Mouse (Mus musculus) urinary bladder, postnatal 25 days (tissue): Measurements from ENCODE around the gene Caskin1.

Experiments
- DNase-seq: peaks from one replicate; pipeline ENCODE4 v3.0.0; 2022; ENCODE audit warnings: low spot score

Gene Caskin1

DNA sequence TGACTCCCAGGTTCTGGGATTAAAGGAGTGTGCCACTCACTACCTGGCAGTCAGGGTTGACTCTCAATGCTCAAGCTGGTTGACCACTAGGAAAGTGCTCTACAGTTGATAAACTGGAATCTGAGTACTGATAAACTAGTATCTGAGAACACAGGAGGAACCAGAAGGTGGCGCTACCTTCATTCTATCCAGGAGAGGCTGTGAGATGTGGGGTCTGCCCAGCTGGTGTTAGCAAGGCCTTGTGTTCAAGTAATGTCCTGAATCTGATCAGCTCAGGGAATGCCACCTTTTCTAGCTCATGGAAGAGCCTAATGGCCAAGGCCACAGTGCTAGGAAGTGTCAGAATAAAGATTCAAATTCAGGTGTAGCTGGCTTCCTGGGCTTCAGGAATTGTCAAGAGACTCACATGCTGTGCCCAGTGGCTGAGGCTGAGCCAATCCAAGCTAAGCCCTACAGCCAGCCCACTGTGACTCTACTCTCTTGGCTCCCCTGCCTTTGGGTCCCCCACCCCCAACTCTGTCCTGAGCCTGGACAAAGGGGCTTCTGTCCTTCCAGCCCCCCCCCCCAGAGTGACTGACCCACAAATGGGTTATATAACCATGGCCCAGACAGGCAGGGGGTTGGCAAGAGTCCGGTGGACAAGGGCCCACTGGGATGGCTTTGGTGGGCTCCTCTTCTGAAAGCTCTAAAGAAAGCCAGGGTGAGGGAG is 6.4 kb downstream of the Caskin1 start:
- DNase-seq, result peak; percentile 43

DNA sequence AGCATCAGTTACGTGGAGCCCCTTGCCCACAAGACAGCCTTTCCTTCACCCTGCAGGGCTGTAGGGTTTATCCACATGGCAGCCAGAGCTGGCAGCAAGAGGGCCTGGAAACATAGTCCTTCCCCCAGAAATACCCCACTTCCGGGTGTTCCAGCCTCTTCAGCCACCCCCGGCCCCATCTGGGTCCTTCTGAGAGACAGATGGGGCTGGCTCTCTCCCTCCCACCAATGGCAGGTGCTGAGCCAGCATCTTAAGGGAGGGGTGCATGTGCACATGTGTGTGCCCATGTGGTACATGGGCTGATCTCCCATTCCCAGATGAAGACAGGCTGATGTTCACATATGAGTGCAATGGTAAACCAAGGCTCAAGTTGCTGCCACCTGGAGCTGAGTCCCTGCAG is 7.0 kb downstream of the Caskin1 start:
- DNase-seq, result no peak

DNA sequence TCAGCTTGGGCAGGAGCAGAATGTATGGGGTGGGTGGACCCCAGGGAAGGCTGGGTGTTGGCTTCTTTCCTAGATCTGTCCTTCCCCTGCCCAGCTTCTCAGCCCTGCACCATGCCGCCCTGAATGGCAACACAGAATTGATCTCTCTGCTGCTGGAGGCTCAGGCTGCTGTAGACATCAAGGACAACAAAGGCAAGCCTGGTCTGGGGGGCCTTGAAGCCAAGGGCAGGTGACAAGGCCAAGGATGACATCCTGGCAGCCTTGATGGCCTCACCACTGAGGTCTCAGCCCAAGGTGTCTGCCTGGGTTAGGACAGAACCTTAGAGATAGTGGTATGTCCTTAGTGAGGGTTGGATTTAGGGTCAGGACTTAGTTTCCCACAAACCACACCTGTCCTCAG is 7.6 kb downstream of the Caskin1 start:
- DNase-seq, result no peak

DNA sequence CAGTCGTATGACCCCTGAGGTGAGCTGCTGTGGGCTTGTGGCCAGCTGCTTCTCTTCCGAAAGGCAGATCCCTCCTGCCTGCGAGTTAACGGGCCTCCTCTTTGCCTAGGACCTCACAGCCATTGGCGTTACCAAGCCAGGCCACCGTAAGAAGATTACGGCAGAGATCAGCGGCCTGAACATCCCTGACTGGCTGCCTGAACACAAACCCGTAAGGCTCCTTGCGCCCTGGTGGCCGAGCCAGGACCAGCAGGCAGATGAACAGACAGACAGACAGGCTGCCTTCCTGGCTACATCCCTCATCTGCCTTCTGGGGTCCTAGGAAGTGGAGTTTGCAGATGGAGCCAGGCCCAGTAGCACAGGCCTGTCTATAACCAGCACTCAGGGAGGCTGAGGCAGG is 13.8 kb downstream of the Caskin1 start:
- DNase-seq, result no peak

DNA sequence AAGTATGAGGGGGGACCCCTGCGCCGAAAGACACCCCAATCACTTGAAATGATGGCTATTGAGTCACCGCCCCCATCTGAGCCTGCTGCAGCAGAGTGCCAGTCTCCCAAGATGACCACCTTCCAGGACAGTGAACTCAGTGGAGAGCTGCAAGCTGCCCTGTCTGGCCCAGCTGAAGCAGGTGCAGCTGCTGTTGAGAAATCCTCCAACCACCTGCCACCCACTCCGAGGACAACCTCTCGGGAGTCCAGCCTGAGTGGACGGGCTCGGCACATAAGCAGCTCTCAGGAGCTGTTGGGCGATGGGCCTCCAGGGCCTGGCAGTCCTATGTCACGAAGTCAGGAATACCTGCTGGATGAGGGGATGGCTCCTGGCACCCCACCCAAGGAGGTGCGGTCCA is 15.7 kb downstream of the Caskin1 start:
- DNase-seq, result no peak

DNA sequence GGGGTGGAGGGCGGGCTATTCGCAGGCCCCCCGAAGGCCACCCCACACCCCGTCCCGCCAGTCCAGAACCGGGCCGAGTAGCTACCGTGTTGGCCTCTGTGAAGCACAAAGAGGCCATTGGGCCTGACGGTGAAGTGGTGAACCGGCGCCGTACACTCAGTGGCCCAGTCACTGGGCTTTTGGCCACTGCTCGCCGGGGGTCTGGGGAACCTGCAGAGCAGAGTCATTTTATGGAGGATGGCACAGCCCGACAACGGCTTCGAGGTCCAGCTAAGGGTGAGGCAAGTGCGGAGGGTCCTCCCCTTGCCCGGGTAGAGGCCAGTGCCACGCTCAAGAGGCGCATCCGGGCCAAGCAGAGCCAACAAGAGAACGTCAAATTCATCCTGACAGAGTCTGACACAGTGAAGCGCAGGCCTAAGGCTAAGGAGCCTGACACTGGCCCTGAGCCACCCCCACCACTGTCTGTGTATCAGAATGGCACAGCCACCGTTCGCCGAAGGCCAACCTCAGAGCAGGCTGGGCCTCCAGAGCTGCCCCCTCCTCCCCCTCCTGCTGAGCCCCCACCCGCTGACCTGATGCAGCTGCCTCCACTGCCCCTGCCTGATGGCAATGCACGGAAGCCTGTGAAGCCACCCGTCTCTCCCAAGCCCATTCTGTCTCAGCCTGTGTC is 17.0 kb downstream of the Caskin1 start:
- DNase-seq, result no peak

DNA sequence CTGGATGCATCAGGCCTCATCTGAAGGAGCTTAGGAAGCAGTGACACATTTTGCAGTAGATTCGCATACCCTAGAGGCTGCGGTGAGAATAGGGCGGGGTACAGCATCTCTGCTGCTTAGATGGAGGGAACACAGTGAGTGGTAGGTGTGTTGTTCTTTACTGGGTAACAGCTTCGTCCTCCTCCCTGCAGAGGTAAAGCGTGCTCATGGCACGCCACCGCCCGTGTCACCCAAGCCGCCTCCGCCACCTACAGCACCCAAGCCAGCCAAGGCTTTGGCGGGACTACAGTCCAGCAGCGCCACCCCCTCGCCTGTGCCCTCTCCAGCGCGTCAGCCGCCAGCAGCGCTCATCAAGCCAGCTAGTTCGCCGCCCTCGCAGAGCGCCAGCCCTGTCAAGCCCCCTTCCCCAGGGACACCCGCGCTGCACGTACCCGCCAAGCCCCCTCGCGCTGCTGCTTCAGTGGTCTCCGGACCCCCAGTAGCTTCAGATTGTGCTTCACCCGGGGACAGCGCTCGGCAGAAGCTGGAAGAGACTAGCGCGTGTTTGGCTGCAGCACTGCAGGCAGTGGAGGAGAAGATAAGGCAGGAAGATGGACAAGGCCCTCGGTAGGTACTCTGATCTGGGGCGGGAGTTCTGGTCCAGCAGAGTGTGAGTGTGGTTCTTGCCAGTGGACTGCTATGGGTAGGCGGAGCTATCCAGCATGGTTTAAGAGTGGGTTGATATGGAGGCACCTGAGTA is 18.1 kb downstream of the Caskin1 start:
- DNase-seq, result no peak

DNA sequence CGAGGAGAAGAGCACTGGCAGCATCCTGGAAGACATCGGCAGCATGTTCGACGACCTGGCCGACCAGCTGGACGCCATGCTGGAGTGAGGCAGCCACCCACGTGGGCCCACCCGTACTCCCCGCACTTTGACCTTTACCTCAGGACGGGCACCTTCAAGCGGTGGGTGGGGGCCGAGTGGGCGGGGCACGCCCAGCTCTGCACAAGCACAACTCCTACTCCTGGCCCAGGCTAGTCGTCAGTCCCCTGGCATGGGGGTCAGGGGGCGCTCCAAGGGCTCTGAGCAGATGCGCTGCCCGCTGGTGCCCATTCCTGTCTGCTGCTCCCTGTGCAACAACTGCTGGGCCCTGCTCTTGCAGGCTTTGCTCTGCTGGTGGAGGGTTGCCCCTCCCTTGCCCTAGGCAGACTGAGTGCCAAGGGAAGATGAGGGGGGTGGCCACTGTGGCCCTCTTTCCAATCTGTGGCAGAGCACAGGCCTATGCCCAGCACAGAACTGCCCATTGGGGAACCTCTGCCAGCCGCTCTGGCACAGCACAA is 18.8 kb downstream of the Caskin1 start:
- DNase-seq, result no peak

DNA sequence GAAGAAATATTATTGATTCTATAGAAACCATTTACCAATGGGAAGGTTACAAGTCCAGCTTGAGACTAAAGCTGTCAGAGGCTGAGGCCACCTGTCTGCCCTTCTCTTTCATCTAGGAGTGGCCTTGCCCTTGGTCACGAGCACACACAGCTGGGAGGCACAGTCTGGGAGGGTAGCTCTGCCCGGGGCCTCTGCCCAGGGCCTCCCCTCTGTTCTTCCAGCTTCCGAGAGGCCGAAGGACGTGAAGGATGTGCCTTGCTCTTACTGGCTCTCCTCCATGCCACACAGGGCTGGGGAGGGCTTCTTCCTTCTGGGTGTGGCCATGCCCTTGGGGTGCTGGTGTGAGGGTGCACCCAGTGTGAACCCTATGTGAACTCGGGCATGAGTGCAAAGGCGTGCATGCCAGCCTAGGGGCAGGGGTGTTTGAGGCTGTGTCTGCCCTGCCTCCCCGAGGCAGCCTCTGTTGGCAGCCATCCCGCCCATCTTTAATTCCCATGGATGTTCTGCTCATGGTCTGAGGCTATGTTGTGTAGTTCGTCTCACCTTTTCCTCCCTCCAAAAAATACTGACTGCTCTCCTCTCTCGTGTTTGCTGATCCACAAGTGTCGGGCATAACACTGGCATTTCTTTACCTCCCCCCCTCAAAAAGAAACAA is 19.5 kb downstream of the Caskin1 start:
- DNase-seq, result no peak

DNA sequence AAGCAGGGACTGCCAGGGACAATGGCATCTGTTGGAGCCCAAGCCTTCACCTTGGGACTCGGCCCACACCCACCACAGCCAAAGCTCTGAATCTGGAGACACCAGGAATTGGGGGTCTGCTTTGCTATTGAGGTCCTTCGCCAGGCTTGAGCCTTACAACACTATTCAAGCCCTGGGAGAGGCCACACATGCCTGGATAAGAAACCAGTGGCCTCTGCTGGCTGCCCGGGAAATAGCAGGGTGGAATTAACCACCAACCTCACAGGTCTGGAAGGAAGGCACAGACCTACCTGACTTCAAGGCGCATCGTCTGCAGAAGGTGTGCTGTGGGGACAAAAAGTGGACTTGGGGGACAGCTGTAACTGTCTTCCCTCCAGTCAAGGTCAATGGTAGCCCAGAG is 25.2 kb downstream of the Caskin1 start:
- DNase-seq, result peak; percentile 38

DNA sequence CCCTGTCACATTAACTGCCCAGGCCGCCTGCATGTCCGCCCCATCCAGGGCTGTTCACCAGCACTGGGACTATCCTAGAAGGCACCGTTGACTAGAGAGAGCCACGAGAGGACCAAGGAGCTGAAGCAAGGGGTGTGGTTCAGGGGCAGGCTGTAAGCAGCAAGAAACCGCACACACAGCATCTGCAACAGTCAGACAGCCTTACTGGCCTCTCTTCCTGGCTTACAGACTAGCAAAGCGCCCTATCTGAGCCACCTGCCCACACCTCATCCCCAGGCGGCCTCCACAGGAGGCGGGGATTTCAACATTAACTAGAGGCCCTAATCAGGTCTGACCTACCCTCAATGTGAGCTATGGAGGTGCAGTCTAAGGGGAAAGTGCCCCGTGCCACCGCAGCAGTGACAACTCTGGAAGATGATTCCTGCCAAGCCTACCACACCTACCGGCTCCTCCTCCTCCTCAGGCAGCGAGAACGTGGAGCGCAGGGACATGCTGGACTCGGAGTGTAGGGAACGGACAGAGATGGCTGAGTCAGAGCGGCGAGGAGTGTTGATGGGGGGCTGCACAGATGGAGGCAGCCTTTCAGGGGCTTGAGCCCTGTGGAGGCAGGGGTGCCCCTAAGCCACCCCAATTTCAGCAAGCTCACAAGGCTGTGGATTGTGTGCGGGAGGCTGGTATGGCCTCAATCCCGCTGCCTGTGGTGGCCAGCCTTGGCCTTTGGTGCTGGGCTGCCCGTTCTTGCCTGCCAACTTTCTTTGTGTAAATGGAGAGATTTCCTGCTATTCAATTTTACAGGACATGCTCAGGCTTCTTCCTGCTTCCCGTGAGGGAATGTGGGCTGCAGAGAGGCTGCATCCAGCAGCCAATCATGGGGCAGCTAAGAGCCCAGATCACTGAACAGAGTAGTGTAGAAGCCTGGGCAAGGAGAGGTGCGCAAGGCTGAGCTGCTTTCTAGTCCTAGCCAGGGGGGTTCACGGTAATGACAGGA is 26.2 kb downstream of the Caskin1 start:
- no peak for DNase-seq

DNA sequence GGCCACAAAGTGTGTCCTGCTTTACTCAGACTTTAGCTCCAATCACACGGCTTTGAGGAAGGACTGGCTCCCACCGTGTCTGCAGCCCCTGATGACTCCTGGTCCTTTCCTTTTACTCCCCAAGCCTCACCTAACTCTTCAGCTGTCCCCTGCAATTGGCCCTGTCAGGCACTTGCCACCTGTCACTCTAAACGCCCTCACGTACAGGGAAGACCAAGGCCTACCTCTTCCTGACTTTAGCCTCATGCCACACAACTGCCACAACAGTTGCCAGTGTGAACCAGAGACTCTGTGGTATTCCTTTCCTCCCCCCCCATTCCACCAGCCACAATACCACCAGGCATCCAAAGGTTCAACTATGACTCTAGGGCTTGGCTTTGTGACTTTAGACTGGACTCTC is 32.0 kb downstream of the Caskin1 start:
- no peak for DNase-seq

DNA sequence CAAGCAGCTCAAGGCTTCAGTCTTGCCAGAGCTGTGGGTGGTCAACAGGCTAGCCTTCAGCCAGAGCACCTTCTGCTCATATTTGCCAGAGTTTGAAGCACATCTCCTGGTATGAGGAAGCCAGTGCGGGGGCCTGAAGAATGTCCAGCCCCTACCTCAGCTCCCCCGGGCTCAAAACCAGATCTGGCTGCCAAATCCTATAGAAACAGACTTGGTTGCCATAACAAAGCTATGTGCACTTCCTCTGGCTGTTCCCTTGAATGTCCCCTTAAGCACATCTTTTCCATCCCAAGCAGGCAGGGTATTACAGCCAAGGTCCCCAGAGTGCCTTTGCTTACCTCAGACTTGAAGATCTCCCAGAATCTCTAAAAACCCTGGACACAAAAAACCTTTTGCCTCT is 36.3 kb downstream of the Caskin1 start:
- DNase-seq, result no peak

DNA sequence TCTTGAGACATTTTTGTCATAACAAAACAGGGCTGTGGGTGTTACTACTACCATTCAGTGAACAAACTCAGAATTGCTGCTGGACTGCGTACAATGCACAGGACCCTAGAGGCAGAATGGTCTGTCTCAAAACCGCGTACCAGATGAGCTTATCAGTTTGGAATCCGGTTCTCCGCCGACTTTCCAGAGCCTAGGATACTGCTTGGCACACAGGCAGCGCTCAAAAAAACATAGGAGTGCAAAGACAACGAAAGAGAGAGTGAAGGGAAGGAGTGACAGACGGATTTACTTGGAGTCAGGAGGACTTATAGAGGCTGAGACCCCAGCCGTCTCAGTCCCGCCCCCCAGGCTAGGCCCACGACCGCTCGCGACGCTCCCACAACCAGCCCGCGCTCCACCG is 38.9 kb downstream of the Caskin1 start:
- no peak for DNase-seq

DNA sequence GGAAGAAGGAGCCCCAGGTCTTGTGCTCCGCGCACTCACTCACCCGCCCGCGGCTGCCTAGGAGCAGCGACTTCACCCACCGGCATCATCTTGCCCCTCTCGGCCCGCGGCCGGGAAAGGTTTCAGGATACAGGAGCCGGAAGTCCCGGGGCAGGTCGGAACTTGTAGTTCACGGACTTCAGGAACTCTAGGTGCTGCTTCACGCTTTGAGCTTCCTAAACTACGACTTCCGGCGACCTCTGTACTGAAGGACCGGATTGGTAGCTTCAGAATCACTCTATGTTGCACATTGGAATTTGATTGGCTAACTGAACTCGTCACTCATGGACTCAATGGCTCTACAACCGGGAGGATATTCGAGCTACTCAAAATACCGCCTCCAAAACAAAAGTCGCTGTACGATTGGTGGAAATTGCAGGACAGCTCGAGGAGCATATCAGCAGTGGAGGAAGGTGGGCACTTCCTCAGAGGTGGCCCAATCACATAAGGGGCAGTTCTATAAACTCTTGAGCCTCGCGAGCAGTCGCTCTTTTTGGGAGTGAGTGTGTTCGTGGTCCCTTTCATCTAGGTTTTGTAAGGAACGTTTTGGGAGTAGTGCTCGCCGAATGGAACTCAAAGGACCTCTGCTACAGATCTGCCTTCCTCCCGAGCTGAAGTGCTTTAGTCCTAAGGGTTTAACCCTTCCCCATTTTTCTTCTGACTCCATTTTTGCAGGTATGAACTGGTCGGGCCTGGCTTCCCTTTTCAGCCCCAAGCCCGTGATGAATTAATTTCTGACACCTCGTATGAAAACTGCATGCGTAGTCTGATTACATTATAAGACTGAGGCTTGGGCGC is 39.5 kb downstream of the Caskin1 start, which contains the start of gene Traf7:
Gene Traf7, minus strand, starts transcription at position 216 of the 837 bp plus-strand sequence.
- peak; percentile 83 for DNase-seq

DNA sequence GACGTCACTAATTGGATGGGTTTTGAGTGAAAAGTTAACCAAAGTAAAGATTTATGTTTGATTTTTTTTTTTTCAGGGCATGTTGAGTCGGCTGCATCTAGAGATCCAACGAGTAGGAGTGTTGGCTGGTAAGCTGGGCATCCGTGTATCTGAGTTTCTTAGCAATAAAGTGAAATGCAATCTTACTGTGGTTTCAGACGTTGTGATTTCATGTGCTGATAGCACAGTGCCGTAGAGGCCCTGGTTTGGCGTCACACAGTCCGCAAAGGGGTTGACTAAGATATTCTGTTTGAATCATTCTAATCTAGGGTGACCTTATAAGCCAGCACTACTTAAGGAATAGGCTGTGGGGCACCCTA is 40.1 kb downstream of the Caskin1 start:
- no peak for DNase-seq

DNA sequence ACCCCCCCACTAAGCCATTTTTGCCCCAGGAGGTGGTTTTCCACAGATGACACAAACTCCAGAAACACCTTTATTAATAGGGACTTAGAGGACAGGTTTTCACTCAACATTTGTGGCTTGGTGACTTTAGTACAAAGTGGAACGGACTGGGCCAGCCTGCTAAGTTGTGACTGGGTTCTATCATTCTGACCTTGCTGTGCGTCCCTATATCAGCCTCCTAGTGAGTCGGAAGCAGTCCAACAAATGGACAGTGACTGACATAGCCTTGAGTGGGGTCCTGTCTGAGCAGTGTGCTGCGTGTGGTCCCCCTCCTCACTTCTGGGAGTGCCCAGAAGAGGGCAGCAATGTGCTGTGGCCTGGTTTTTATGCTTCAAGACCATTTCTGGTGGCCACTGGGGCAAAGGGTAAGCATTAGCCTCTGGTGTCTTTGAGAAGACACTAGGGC is 40.6 kb downstream of the Caskin1 start:
- peak; percentile 36 for DNase-seq

DNA sequence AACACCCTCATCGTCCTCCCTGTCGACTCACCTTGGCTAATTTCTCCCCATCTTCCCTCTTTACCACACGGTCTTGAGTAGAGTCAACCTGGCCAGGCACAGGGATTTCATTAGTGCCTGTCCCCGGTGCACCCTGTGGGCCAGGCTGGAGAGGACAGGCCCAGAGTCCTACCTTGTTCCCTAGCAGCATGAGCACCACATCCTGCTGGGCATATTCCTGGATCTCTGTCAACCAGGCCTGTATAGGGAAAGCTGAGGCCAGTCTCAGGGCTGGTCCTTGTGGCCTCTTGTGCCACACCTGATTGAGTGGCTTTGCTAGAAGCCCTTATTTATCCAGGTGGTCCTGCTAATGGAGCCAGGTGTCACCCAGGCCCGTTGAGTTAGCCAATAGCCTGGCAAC is 41.5 kb downstream of the Caskin1 start:
- DNase-seq, result no peak

DNA sequence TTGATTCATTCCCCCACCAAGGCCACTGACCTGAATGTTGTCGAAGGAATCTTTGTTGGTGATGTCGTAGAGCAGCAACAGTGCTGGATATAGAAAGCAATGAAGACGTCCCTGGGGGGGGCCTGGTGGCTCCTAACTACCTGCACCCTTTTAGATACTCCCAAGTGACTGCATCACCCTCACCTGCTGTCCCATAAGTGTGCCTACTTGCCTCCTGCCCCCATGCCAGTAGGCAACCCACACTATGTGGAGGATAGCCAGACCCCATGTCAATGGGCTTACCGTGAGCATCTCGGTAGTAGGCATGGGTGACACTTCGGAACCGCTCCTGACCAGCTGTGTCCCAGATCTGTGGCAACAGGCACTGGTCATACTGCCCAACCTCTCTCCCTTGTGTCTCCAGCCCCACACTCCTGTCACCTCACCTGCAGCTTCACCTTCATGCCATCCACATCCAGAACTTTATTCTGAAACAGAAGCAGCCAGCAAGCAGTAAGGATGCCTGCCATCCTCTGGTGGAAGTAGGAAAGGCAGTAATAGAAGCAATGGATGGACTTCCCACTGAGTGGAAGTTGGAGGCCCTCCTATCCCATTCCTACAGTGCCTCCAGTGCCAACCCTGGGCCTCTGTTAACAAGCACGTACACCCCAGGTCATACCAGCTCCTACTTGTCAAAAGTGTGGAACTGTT is 42.1 kb downstream of the Caskin1 start:
- no peak for DNase-seq

DNA sequence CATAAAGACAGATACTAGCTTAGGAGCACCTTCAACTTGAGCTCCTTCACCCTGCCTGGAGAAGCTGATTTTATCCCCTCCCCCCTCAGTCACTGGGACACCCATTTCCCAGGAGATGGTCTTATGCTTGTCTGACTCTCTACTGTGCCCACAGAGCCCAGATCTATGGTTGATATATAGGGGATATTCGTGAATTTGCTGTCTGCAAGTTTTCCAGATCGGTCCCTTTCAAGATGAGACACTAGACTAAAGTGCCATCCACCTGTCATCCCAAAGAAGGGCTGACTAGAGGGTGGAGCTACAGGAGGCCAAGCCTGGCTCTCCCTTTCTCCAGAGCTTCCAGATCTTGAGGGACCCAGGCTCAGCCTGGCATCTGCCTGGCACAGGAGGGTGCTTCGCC is 42.7 kb downstream of the Caskin1 start:
- no peak for DNase-seq
